Mouse (Mus musculus): ENCODE data around the gene Crlf1. TPM values are rescaled to one million over a fixed set of nuclear protein-coding genes. Genes with fewer than 3 reads are reported as not detected.

The Crlf1 gene
- total RNA-seq, 2 experiments from 2014 or later, result 0.21 to 0.42 TPM

DNA sequence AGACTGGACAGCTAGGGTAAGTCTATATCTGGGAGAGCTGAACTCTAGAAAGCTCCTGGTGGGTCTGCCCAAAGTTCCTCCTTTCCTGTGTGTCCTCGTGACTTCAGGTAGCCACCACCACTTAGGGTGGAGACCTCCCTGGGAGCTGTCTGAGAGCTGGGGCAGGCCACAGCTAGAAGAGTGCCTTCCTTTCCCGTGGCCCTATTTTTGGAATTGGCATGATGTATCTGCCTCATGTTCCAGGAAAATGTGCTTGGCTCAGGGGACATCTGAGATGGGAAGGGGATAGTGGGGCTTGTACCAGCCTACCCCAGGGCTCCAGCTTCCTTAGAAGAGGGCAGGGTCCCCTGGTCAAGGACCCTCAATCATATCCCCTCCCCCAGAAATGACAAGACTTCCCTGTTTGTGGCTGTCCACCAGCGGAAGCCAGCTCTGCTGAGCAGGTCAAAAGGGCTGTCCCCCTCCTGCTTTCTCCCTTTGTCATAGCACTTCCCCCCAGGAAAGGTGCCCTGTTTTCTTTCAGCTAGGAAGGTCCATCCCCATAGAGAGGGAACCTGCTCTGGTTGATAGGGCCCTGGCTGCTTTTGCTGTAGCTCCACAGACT is 58.7 kb downstream of the Crlf1 start:
- DNase-seq, result no peak

DNA sequence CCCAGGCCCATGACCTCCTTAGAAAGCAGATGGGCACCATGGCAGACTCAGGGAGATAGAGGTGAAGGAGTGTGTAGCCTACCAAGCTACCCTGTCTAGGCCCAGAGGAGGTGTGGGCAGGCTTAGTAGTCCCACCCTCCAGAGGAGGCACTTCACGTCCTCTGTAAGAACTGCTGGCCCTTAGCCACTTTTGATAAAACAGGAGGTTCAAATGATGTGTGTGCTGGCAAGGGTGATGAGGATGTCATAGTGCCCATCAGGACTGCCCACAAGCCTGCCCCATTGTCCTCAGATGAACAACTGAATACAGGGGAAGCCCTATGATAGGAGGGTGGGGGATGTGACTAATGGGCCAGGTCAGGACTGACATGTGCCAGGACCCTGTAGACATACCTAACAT is 59.9 kb downstream of the Crlf1 start:
- DNase-seq, result no peak

Other genes with a start within 250 kb of the Crlf1 start
- gene Homer3, start 210.3 kb upstream of the Crlf1 start, total RNA-seq (2021), result 10 to 100 TPM; 23.8 to 33.3 TPM
- gene Ddx49, start 190.7 kb upstream of the Crlf1 start, total RNA-seq (2021), result 10 to 100 TPM; 63.4 to 67.7 TPM
- 100 to 1,000 TPM; 203 to 216 TPM for gene Cope, start 190.6 kb upstream of the Crlf1 start, total RNA-seq (2021)
- 1 to 10 TPM; 2.3 to 3.7 TPM for gene Cers1, start 177.4 kb upstream of the Crlf1 start, total RNA-seq (2021)
- 1 to 10 TPM in 1 of 2 experiments, under 1 TPM in 1; 0.88 to 1.2 TPM for gene Gdf1, start 163.3 kb upstream of the Crlf1 start, total RNA-seq (2021)
- gene Upf1, start 139.9 kb upstream of the Crlf1 start, total RNA-seq (2021), result 10 to 100 TPM; 49.1 to 51.4 TPM
- 1 to 10 TPM in 1 of 2 experiments, under 1 TPM in 1; 0.97 to 2.0 TPM for gene Comp, start 119.6 kb upstream of the Crlf1 start, total RNA-seq (2021)
- gene Crtc1, start 53.6 kb upstream of the Crlf1 start, total RNA-seq (2021), result 10 to 100 TPM; 14.1 to 19.4 TPM
- 10 to 100 TPM; 14.0 to 15.1 TPM for gene Klhl26, start 16.2 kb upstream of the Crlf1 start, total RNA-seq (2021)
- 1 to 10 TPM; 2.9 to 4.5 TPM for gene Tmem59l, start 5.8 kb upstream of the Crlf1 start, total RNA-seq (2021)
- gene Rex1bd, start 13.6 kb downstream of the Crlf1 start, total RNA-seq (2021), result 100 to 1,000 TPM; 121 to 130 TPM
- 1,000 to 10,000 TPM; 1,751 to 1,916 TPM for gene Uba52, start 17.6 kb downstream of the Crlf1 start, total RNA-seq (2021)
- 100 to 1,000 TPM; 226 to 250 TPM for gene Fkbp8, start 34.6 kb downstream of the Crlf1 start, total RNA-seq (2021)
- gene Kxd1, start 34.8 kb downstream of the Crlf1 start, total RNA-seq (2021), result 10 to 100 TPM; 84.0 to 97.4 TPM
- gene Ell, start 46.3 kb downstream of the Crlf1 start, total RNA-seq (2021), result 10 to 100 TPM; 22.2 to 26.3 TPM
- 10 to 100 TPM; 59.4 to 59.8 TPM for gene Isyna1, start 101.2 kb downstream of the Crlf1 start, total RNA-seq (2021)
- gene Ssbp4, start 115.7 kb downstream of the Crlf1 start, total RNA-seq (2021), result 10 to 100 TPM; 92.0 to 96.9 TPM
- gene Lrrc25, start 123.0 kb downstream of the Crlf1 start, total RNA-seq (2021), result 1 to 10 TPM; 3.3 to 3.6 TPM
- 1 to 10 TPM in 1 of 2 experiments, under 1 TPM in 1; 0.79 to 1.7 TPM for gene Gdf15, start 139.3 kb downstream of the Crlf1 start, total RNA-seq (2021)
- gene Pgpep1, start 167.2 kb downstream of the Crlf1 start, total RNA-seq (2021), result 10 to 100 TPM; 65.7 to 80.6 TPM
- 10 to 100 TPM; 91.5 to 94.7 TPM for gene Lsm4, start 180.1 kb downstream of the Crlf1 start, total RNA-seq (2021)
- gene Jund, start 205.8 kb downstream of the Crlf1 start, total RNA-seq (2021), result 100 to 1,000 TPM; 149 to 185 TPM
- under 1 TPM; 0.15 to 0.30 TPM for gene Iqcn, start 210.3 kb downstream of the Crlf1 start, total RNA-seq (2021)
- not detected for gene Gm3336, start 225.4 kb downstream of the Crlf1 start, total RNA-seq (2021)
- 1 to 10 TPM; 2.4 to 2.8 TPM for gene Pde4c, start 230.6 kb downstream of the Crlf1 start, total RNA-seq (2021)

Measured in adrenal gland, postnatal 10 days (tissue).